ENCODE assay signal across 9 mouse cellular contexts in genomic region chr11:101164351-101164665, GRCm38 (mm10). TPM values are rescaled to one million over a fixed set of nuclear protein-coding genes. Genes with fewer than 3 reads are reported as not detected.
DNase-seq lines count a peak whose midpoint lies in the region; ATAC-seq lines count a peak whose summit lies in the region.
"Had no signal": no experiment of that assay in that cellular context is flagged by ENCODE, and none has a peak within 500 bp of the region (broad histone marks: within the 10 kb centered on the region; RNA-seq: fewer than 3 reads in every experiment).

No protein-coding gene starts in this region.

- WGBS in liver, embryonic 11.5 days: 15% methylated on average over 21 of the region's 21 CpGs
- 2% methylated on average over 21 of the region's 21 CpGs for WGBS in forebrain, embryonic 12.5 days
- WGBS in limb, embryonic 10.5 days: 1% methylated on average over 21 of the region's 21 CpGs
- 4% methylated on average over 21 of the region's 21 CpGs for WGBS in neural tube, embryonic 12.5 days

- no peak for ATAC-seq in liver, embryonic 11.5 days (replicated peaks; ENCODE audit: low FRiP score)
- ATAC-seq in forebrain, embryonic 12.5 days (ENCODE audit: low FRiP score): no peak
- ATAC-seq in neural tube, embryonic 12.5 days (ENCODE audit: low FRiP score, low read depth): no peak

- H3K36me3 ChIP-seq in liver, embryonic 11.5 days (ENCODE audit: control insufficient read depth, insufficient read depth, low read length): peaks cover 7% of the 10 kb centered on the region
- peaks cover 24% of the 10 kb centered on the region for H3K36me3 ChIP-seq in forebrain, embryonic 12.5 days (replicated peaks)
- peaks cover 7% of the 10 kb centered on the region for H3K36me3 ChIP-seq in limb, embryonic 10.5 days
- H3K36me3 ChIP-seq in neural tube, embryonic 12.5 days: peaks cover 31% of the 10 kb centered on the region

- H3K9ac ChIP-seq in liver, embryonic 11.5 days (ENCODE audit: low read depth, low read length): no peak overlapping the region
- H3K9ac ChIP-seq in forebrain, embryonic 12.5 days: 0 out of 2 replicates have a peak overlapping the region, but pooled peaks have one; percentile 36
- H3K9ac ChIP-seq in neural tube, embryonic 12.5 days: no peak overlapping the region

- no peaks in the 10 kb centered on the region for H3K9me3 ChIP-seq in liver, embryonic 11.5 days (ENCODE audit: control insufficient read depth, low read length)
- no peaks in the 10 kb centered on the region for H3K9me3 ChIP-seq in forebrain, embryonic 12.5 days
- H3K9me3 ChIP-seq in limb, embryonic 10.5 days (replicated peaks): no peaks in the 10 kb centered on the region
- H3K9me3 ChIP-seq in neural tube, embryonic 12.5 days: no peaks in the 10 kb centered on the region

- H3K27me3 ChIP-seq in liver, embryonic 11.5 days (replicated peaks; ENCODE audit: control insufficient read depth, insufficient read depth, low read length): peaks cover 86% of the 10 kb centered on the region
- H3K27me3 ChIP-seq in forebrain, embryonic 12.5 days: peaks cover 85% of the 10 kb centered on the region
- H3K27me3 ChIP-seq in limb, embryonic 10.5 days (ENCODE audit: low read depth, poor library complexity, severe bottlenecking): peaks cover 92% of the 10 kb centered on the region
- peaks cover 84% of the 10 kb centered on the region for H3K27me3 ChIP-seq in neural tube, embryonic 12.5 days (replicated peaks)

- no peak for DNase-seq in liver, embryonic 11.5 days (ENCODE audit: low spot score)
- DNase-seq in liver: no peak
- no peak for DNase-seq in limb, embryonic 10.5 days (ENCODE audit: low spot score)
- no peak for DNase-seq in gastrocnemius, adult 8-10 months (ENCODE audit: low spot score in 2 of 2)
- no peak for DNase-seq in layer of hippocampus, adult 9-11 months
- DNase-seq in right cerebral cortex, postnatal 10 days (ENCODE audit: low spot score in 2 of 2): no peak
- DNase-seq: kidney, adult 18-20 months had no signal

- H3K4me2 ChIP-seq in liver, embryonic 11.5 days: peak overlapping the region; percentile 52
- H3K4me2 ChIP-seq in forebrain, embryonic 12.5 days: peak overlapping the region; percentile 50
- H3K4me2 ChIP-seq in neural tube, embryonic 12.5 days (replicated peaks): peak overlapping the region; percentile 55

- peak overlapping the region; percentile 32 for H3K4me3 ChIP-seq in liver, embryonic 11.5 days (ENCODE audit: low read depth, low read length)
- peak overlapping the region; percentile 31 for H3K4me3 ChIP-seq in forebrain, embryonic 12.5 days (replicated peaks)
- H3K4me3 ChIP-seq in limb, embryonic 10.5 days: peak overlapping the region; percentile 52
- H3K4me3 ChIP-seq in neural tube, embryonic 12.5 days: peak overlapping the region; percentile 26

- H3K27ac ChIP-seq in liver, embryonic 11.5 days (ENCODE audit: low read depth, low read length): no peak overlapping the region
- no peak overlapping the region for H3K27ac ChIP-seq in forebrain, embryonic 12.5 days
- peak overlapping the region; percentile 67 for H3K27ac ChIP-seq in limb, embryonic 10.5 days
- no peak overlapping the region for H3K27ac ChIP-seq in neural tube, embryonic 12.5 days

- peaks cover 27% of the 10 kb centered on the region for H3K4me1 ChIP-seq in liver, embryonic 11.5 days (replicated peaks; ENCODE audit: control insufficient read depth, insufficient read depth, low read length)
- H3K4me1 ChIP-seq in forebrain, embryonic 12.5 days: peaks cover 23% of the 10 kb centered on the region
- peaks cover 38% of the 10 kb centered on the region for H3K4me1 ChIP-seq in limb, embryonic 10.5 days
- peaks cover 19% of the 10 kb centered on the region for H3K4me1 ChIP-seq in neural tube, embryonic 12.5 days

RNA-seq across cellular contexts. Expression of gene Cntnap1, which starts 6.0 kb away (rescaled TPM):
- polyA plus RNA-seq in liver, embryonic 11.5 days (2014; fragmentation: Nextera tagmentation; extraction: Ambion mirVana): 0.34 and 0.40 TPM in 2 replicates
- 0.46 and 0.57 TPM in 2 replicates for polyA plus RNA-seq in forebrain, embryonic 12.5 days (2016; fragmentation: Nextera tagmentation; extraction: Ambion mirVana)
- 0.04 and 0.09 TPM in 2 replicates for polyA plus RNA-seq in limb, embryonic 10.5 days (2016; fragmentation: Nextera tagmentation; extraction: Ambion mirVana)
- polyA plus RNA-seq in neural tube, embryonic 12.5 days (2016; fragmentation: Nextera tagmentation; extraction: Ambion mirVana): 1.7 and 2.2 TPM in 2 replicates
- total RNA-seq in gastrocnemius, adult 8-10 months (2022): 1 to 10 TPM in 1 of 4 experiments, under 1 TPM in 3; 0.67 to 1.3 (median 0.81) TPM

RNA-seq across cellular contexts. Expression of gene Plekhh3, which starts 6.8 kb away (rescaled TPM):
- polyA plus RNA-seq in liver, embryonic 11.5 days (2014; fragmentation: Nextera tagmentation; extraction: Ambion mirVana): 3.4 and 3.8 TPM in 2 replicates
- 9.2 and 9.6 TPM in 2 replicates for polyA plus RNA-seq in forebrain, embryonic 12.5 days (2016; fragmentation: Nextera tagmentation; extraction: Ambion mirVana)
- 1.9 and 3.0 TPM in 2 replicates for polyA plus RNA-seq in limb, embryonic 10.5 days (2016; fragmentation: Nextera tagmentation; extraction: Ambion mirVana)
- polyA plus RNA-seq in neural tube, embryonic 12.5 days (2016; fragmentation: Nextera tagmentation; extraction: Ambion mirVana): 16.1 and 17.1 TPM in 2 replicates
- 10 to 100 TPM; 25.6 to 38.5 (median 33.9) TPM for total RNA-seq in gastrocnemius, adult 8-10 months (2022)

RNA-seq across cellular contexts. Expression of gene Tubg2, which starts 8.6 kb away (rescaled TPM):
- 1.3 and 1.8 TPM in 2 replicates for polyA plus RNA-seq in liver, embryonic 11.5 days (2014; fragmentation: Nextera tagmentation; extraction: Ambion mirVana)
- polyA plus RNA-seq in forebrain, embryonic 12.5 days (2016; fragmentation: Nextera tagmentation; extraction: Ambion mirVana): 7.6 and 8.3 TPM in 2 replicates
- 2.5 and 3.0 TPM in 2 replicates for polyA plus RNA-seq in limb, embryonic 10.5 days (2016; fragmentation: Nextera tagmentation; extraction: Ambion mirVana)
- 13.4 and 15.1 TPM in 2 replicates for polyA plus RNA-seq in neural tube, embryonic 12.5 days (2016; fragmentation: Nextera tagmentation; extraction: Ambion mirVana)
- 1 to 10 TPM; 2.9 to 3.6 (median 3.2) TPM for total RNA-seq in gastrocnemius, adult 8-10 months (2022)

RNA-seq across cellular contexts. Expression of gene Ccr10, which starts 10.9 kb away (rescaled TPM):
- polyA plus RNA-seq in liver, embryonic 11.5 days (2014; fragmentation: Nextera tagmentation; extraction: Ambion mirVana): 0.10 TPM in 1 of 2 replicates, not detected in the other
- 0.10 TPM in 1 of 2 replicates, not detected in the other for polyA plus RNA-seq in forebrain, embryonic 12.5 days (2016; fragmentation: Nextera tagmentation; extraction: Ambion mirVana)
- polyA plus RNA-seq in limb, embryonic 10.5 days (2016; fragmentation: Nextera tagmentation; extraction: Ambion mirVana): not detected in 2 replicates
- polyA plus RNA-seq in neural tube, embryonic 12.5 days (2016; fragmentation: Nextera tagmentation; extraction: Ambion mirVana): 0.29 and 0.37 TPM in 2 replicates
- not detected for total RNA-seq in gastrocnemius, adult 8-10 months (2022)

RNA-seq across cellular contexts. Expression of gene Tubg1, which starts 44.6 kb away (rescaled TPM):
- 82.3 and 85.3 TPM in 2 replicates for polyA plus RNA-seq in liver, embryonic 11.5 days (2014; fragmentation: Nextera tagmentation; extraction: Ambion mirVana)
- 103 and 108 TPM in 2 replicates for polyA plus RNA-seq in forebrain, embryonic 12.5 days (2016; fragmentation: Nextera tagmentation; extraction: Ambion mirVana)
- polyA plus RNA-seq in limb, embryonic 10.5 days (2016; fragmentation: Nextera tagmentation; extraction: Ambion mirVana): 145 and 158 TPM in 2 replicates
- polyA plus RNA-seq in neural tube, embryonic 12.5 days (2016; fragmentation: Nextera tagmentation; extraction: Ambion mirVana): 87.5 and 93.5 TPM in 2 replicates
- 10 to 100 TPM; 23.2 to 27.9 (median 25.9) TPM for total RNA-seq in gastrocnemius, adult 8-10 months (2022)
